Comparison of ENCODE assay signal across 25 mouse cellular contexts in the genomic region with DNA sequence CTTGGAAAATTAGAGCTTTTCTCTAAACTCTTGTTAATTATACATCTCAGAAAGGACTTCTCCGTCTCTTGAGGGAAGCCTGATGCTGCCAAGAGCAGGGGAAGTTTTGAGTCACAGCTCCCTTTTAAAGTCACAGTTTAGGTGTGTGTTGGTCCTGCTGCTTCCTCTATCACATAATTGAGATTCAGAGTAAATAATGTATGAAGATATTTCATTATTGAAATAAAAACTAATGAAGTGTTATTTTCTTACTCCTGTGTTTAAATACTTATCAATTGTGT.
"Had no signal": no experiment of that assay in that cellular context is flagged by ENCODE, and none has a peak within 500 bp of the region (broad histone marks: within the 10 kb centered on the region; RNA-seq: fewer than 3 reads in every experiment).

No protein-coding gene starts in this region.

- H3K27me3 ChIP-seq: heart, embryonic 12.5 days; hindbrain, embryonic 12.5 days; hindbrain, embryonic 15.5 days; kidney, embryonic 15.5 days; liver, embryonic 13.5 days; liver, embryonic 15.5 days had no signal

- H3K4me1 ChIP-seq: heart, embryonic 12.5 days; hindbrain, embryonic 10.5 days; hindbrain, embryonic 12.5 days; hindbrain, embryonic 15.5 days; kidney, embryonic 15.5 days; liver, embryonic 13.5 days; liver, embryonic 15.5 days had no signal

- DNase-seq: gastrocnemius, postnatal 14 days; gastrocnemius, postnatal 36 days; heart, adult 11 months; heart, adult 2 months; heart, postnatal 10 days; heart, postnatal 4 days; kidney, adult 11 months; kidney, adult 2 months; kidney, adult 9 months; kidney, postnatal 14 days; kidney, postnatal 36 days; layer of hippocampus, adult 9-11 months; layer of hippocampus, postnatal 36 days; left cerebral cortex, postnatal 4 days; liver; liver, embryonic 13.5 days had no signal

- ATAC-seq: hindbrain, postnatal 0 days had no signal

- H3K9me3 ChIP-seq: heart, embryonic 12.5 days; hindbrain, embryonic 10.5 days; hindbrain, embryonic 12.5 days; hindbrain, embryonic 15.5 days; kidney, embryonic 15.5 days; liver, embryonic 13.5 days; liver, embryonic 15.5 days had no signal

- H3K9ac ChIP-seq: heart, embryonic 12.5 days; hindbrain, embryonic 12.5 days; hindbrain, embryonic 15.5 days; kidney, embryonic 15.5 days; liver, embryonic 13.5 days; liver, embryonic 15.5 days had no signal

- H3K4me3 ChIP-seq: heart, adult 2 months; heart, embryonic 12.5 days; hindbrain, embryonic 10.5 days; hindbrain, embryonic 12.5 days; hindbrain, embryonic 15.5 days; kidney, embryonic 15.5 days; liver, embryonic 13.5 days; liver, embryonic 15.5 days had no signal

- H3K27ac ChIP-seq: heart, adult 2 months; hindbrain, embryonic 10.5 days; hindbrain, embryonic 12.5 days; hindbrain, embryonic 15.5 days; hindbrain, postnatal 0 days; kidney, postnatal 0 days; liver, embryonic 13.5 days; liver, embryonic 15.5 days had no signal

- H3K36me3 ChIP-seq: heart, embryonic 12.5 days; hindbrain, embryonic 10.5 days; hindbrain, embryonic 12.5 days; hindbrain, embryonic 15.5 days; kidney, embryonic 15.5 days; liver, embryonic 13.5 days; liver, embryonic 15.5 days had no signal

- H3K4me2 ChIP-seq: heart, embryonic 12.5 days; hindbrain, embryonic 12.5 days; hindbrain, embryonic 15.5 days; kidney, embryonic 15.5 days; liver, embryonic 11.5 days; liver, embryonic 13.5 days; liver, embryonic 15.5 days had no signal
